Mouse (Mus musculus): ENCODE data around the gene Nhlrc2.

Gene Nhlrc2

DNA sequence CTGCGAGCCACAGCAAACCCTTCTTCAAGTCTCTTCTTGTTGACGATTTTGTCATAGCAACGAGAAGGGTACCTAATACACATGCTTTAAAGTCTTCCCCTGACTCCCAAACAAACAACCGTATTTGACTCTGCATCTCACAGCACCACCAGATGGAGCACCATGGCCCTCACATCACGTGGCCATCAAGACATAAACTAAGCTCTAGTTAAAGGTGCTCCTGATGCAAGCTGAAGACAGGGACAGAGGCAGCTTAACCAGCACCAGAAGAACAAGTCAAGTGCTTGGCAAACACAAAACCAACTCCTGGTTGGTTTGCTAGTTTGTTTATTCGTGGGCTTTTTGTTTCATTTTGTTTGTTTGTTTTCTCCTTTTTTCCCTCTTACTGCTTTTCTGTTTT lies 17.3 kb downstream of the Nhlrc2 start:
- DNase-seq (ENCODE audit: low read depth) = no peak

DNA sequence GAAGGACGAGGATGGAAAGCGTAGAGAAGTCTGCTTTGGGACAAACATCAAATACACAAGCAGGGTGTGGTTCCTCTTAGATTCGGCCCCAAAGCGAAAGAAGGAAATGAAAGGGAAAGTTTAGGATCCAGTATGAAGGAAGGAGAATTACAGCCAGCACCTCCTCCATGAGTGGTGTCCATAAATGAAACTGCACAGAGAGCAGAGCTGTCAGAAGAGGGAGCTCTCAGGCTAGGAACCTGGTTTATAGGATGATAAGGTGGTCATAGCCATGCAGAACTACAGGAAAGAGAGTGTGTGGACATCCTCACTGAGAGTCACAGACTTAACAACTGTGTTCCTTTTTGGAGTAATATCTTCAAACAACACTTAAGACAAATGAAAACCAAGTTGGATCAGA lies 18.0 kb downstream of the Nhlrc2 start:
- DNase-seq (ENCODE audit: low read depth) = no peak

DNA sequence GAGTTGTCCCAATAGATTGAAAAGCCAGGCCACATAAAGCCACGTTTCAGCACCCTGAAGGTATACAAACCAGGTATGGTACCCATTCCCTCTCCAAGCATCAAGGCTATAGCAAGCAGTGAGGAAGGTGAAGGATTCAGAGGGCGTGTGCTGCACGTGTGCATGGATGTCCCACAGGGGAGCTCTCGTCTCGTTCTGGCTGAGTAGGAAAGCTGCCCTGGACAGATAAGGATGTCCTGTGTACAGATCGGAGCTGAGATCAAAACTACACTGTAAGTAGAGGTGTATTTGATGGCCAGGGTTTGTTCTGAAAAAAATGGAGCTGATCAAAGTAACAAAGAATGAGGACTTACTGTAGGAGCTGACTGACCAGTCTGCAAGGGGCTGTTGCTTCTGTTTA lies 18.9 kb downstream of the Nhlrc2 start:
- DNase-seq (ENCODE audit: low read depth) = no peak

DNA sequence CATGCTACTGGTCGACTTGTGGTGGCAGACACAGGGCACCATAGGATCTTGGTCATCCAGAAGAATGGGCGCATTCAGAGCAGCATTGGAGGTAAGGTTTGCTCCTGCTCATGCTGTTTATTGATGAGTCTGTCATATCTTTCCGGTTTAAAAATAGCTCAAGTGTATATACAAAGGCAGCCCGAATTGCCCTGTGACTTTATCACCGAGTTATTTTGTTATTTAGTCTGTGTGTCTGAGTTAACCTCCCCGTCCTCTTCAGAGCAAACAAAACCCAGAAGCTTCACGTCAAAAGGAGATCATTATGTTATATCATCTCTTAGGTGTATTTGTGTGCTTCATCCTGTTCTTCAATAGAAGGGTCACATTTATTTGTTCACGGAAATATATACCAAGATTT lies 22.7 kb downstream of the Nhlrc2 start:
- DNase-seq (ENCODE audit: low read depth) = no peak

DNA sequence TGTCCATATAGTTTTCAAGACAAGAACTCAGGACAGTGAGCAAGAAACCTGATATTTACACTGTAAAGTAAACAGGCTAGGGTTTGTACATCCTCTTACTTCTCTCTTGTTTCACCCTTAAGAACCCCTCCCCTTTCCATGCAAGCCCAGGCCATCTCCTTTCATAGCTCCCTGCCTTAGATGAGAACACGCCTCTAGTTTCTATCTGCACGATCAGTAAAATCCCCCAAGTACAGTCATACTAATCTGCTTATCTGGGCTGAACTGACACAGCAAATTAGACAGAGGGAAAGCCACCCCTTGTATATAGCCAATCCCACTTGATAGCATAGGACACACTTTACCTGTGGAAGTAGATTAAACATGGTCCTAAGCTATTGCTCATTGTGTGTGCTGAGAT lies 23.2 kb downstream of the Nhlrc2 start:
- DNase-seq (ENCODE audit: low read depth) = no peak

DNA sequence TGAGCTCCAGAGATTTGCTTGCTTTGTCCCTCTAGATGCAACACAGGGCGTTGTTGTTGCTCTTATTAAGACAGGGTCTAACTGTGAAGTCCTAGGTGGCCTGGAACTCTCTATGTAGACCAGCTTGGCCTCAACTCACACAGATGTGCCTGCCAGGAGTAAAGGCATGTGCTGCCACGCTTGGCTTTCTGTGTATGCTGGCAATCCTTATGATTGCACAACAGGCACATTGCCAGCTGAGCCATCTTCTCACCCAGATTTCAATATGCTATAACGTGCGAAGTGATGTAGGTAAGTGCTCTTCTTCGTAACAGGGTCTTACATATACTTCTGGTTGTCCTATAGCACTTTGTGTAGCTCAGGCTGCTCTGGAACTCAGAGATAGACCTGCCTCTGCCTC lies 23.9 kb downstream of the Nhlrc2 start:
- DNase-seq (ENCODE audit: low read depth) = no peak

DNA sequence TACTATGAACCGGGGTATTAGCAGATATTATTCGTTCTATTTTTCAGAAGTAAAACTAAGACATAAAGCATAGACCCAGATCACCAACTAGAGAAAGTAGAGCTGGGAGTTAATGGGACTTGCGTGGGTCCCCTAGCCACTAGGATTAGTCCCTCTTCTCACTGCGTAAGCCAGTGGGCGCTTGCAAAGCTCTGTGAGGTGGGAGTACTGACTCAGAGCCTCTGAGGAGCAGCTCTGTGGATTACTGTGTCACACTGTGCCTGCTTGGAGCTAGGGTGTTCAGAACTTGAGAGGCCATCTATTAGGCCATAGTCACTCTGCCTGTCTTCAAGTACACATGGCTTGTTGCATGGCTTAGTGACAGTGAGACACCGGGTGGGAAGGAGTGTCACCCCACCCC lies 25.1 kb downstream of the Nhlrc2 start:
- DNase-seq (ENCODE audit: low read depth) = no peak

DNA sequence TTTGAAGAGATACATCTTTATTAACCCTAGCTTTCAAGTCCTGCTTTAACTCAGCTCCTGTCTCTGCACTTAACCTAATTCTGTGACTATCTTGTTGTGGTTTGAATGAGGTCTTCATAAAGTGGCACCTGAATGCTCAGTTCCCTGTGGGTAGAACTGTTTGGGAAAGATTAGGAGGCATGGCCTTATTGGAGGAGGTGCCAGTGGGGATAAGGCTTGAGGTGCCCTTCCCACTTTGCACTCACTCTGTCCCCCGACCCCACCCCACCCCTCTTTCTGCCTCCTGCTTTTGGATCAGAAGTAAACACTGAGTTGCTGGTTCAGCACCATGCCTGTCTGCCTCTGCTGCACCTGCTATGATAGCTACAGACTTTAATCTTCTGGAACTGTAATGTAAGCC lies 29.7 kb downstream of the Nhlrc2 start:
- no peak for DNase-seq (ENCODE audit: low read depth)

DNA sequence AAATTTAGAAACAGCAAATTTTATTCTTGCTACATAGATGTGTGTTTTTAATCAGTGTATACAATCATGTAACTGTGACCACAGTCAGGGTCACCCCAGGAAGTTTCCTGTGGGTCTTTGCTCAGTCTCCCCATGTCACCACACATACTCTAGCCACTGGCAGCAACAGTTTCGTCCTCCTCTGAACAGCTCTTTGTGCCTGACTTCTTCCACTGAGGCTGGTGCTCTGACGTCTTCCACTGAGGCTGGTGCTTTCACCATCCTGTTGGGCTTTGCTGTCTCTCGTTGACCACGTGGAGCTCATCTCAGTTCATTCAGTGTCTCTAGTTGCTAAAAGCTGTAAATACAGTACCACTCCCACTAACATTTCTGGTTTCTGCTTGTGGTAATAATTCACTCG lies 33.9 kb downstream of the Nhlrc2 start:
- no peak for DNase-seq (ENCODE audit: low read depth)

DNA sequence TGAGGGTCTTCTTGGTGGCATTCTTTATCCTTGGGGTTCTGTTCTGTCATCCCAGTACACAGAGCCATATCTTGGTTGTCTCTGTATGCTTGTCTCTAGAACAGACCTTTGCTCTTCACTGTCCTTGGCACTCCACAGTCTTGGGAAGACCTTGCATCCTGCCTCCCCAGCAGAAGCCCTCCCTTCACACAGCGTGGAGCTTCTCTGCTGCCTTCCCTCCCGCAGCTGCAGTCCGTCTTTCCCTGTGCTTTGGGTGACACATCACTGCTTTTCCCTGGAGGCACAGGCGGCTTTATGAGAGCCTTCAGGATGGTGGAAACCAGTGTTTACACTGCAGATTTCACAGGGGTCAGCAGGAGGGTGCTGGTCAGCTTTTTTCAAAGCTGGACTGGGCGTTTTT lies 35.7 kb downstream of the Nhlrc2 start:
- no peak for DNase-seq (ENCODE audit: low read depth)

DNA sequence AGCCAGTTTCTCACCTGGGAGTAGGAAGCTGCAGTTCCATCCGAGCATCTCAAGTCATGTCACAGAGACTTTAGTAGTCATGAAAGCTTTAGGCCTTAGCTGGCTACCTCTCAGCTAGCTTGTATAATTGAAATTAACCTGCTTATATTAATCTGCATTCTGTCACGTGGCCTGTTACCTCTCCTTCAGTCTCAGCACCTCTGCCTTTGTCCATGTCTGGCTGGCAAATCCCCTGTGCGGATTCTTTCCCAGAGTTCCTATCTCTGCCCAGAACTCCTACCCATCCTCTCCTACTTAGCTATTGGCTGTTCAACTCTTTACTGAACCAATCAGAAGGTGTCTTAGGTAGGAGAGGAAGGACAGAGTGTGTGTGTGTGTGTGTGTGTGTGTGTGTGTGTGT lies 36.2 kb downstream of the Nhlrc2 start:
- no peak for DNase-seq (ENCODE audit: low read depth)

DNA sequence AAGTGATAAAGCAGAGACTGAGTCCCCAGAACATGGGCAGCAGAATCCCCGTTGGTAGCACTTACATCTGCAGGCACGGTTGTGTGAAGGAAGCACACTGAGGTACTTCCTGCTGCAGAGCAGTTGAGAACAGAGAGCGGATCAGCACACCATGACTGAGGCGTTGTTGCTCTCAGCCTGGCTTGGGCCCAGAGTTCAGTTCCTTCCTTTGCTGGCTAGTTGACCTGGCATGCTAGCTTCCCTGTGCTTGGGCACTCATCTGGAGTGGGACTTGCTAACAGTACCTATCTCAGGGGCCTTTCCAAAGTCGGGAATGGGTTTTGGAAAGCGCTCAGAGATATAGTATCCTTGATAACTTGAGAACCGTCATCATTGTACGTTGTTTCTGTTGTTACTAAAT lies 38.3 kb downstream of the Nhlrc2 start:
- no peak for DNase-seq (ENCODE audit: low read depth)

DNA sequence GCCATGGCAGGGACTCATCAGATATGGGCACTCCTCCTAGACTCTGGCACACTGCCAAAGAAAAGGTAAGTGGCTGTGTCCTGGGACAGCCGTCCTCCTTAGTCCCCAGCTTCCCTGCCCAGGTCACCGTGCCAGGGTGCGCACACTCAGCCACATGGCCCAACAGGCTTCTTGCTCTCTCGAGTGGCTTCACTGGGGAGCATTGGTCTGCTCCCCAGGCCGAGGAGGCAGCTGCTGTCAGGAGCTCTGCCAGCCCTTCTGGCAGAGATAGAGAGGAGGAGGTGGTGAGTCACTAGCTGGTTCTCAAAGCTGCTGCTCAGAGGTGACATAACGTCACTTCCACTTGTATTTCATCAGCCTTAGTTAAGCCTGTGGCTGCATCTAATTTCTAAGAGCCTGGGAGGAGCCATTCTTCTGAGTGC lies 40.2 kb downstream of the Nhlrc2 start:
- no peak for DNase-seq (ENCODE audit: low read depth)

DNA sequence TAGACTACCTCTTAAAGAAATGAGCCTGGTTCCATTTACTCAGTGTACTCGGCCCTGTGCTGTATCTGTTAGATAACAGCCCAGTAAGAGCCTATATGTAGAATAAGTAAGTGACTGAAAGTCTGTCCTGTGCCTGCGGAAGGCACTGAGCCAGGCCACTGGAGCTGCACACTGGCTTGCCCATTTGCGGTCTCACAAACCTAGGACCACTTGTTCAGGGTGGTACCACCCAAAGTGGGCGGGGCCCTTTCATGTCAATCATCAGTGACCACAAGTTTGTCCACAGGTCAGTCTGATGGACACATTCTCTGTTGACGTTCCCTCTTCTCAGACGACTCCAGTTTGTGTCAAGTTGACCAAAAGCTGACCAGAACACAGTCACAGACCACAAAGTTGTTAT lies 40.9 kb downstream of the Nhlrc2 start:
- no peak for DNase-seq (ENCODE audit: low read depth)

DNA sequence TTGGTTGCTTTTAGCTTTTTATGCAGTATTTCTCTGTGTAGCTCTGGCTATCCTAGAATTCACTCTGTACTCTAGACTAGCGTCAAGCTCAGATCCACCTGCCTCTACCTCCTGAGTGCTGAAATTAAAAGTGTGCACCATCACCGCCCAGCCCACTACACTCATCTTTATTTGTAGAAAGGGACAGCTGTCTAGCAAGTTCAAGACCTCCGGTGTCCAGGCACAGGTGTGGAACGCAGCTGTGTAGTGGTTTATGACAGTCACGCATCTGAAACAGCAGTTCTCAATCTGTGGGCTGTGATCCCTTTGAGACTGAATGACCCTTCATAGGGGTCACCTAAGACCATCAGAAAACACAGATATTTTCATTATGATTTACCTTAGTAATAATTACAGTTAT lies 41.4 kb downstream of the Nhlrc2 start:
- no peak for DNase-seq (ENCODE audit: low read depth)

DNA sequence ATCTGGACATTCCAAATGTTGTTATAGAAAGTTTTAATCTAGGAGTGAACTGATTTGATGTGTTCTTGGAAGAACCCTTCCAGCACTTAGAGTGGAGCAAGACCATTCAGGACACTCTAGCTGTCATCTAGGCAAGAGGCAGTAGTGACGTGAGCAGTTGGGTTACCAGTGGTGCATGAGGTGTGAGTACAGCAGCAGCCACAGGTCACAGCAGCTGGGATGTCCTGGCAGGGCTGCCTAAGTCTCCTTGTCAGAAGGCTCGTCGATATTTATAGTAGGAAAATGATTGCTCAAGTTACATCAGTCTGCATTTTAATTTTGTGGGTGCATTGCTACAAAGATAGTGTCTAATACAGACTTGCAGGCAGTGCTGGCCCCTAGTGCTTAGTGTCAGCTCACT lies 42.2 kb downstream of the Nhlrc2 start:
- DNase-seq (ENCODE audit: low read depth) = no peak

DNA sequence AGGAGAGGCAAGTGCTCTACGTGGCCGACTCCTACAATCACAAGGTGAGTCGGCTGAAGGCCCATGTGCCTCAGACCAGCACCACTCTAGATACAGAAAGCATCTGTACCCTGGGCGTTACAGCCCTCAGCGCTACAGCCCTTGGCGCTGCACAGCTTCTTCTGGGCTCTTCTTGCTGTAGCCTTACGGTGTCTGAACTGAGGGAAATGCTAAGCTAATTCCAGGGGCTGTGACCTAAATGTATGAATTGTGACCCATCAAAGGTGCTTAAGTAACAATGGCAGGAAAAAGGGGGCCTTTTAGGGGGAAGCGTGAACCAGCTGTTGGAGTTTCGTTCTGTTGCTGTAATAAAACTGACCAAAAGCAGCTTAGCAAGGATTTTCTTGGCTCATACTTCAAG lies 44.4 kb downstream of the Nhlrc2 start:
- DNase-seq (ENCODE audit: low read depth) = no peak

DNA sequence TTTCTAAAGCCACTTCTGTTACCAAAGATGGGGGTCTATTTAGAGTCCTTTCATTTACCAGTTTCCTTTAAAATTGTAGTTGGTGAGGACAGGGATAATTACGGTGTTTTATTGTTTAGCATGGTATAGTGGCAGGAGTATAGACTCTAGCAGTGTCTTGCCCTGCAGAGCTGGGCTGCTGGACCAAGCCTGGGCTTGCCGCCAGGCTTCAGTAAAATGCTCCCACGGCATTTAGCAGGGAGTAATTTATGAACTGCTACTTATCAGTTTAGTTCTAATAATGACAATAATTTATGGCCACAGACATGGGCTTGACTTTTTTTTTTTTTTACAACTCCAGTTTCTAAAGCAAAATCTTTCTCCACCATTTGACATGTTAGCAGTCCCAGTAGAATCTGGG lies 51.9 kb downstream of the Nhlrc2 start:
- no peak for DNase-seq (ENCODE audit: low read depth)

DNA sequence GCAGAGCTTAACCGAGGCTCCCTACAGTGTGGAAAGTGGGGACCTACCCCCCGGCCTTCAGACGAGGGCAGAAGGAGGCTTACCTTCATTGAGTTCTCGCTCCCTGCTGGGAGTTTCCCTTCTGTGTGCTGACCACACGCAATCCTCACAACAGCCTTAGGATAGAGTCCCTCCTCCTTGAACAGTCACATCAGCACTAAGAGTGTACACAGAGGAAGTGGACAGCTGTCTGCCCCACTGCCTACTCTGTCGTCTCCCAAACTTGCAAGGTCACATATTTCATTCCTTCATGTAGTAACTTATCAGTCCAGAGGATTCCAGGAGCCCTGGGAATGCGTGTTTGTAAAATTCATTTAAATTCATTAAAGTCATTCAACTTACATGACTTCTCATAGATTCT lies 52.7 kb downstream of the Nhlrc2 start:
- DNase-seq (ENCODE audit: low read depth) = no peak

DNA sequence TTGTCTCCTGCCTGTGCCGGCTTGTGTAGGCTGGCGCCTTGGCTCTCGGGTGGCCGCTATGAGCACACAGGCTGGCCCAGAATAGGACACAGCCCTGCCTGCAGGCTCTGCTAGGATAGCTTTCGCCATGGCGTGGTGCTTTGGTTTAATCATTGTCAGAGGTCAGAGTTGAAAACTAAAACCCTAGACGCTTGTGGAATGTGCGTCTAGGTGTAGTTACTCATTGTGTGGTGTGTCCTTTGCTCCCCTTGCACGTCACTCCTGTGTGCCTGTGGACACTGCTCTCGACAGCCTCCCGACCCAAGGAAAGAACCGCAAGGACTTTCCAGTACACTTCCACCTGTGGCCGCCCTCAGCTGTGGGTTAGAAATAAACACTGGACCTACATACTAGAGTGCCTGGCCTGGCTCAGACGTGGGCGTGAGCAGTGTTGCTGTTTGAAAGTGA lies 53.9 kb downstream of the Nhlrc2 start:
- DNase-seq (ENCODE audit: low read depth) = no peak

DNA sequence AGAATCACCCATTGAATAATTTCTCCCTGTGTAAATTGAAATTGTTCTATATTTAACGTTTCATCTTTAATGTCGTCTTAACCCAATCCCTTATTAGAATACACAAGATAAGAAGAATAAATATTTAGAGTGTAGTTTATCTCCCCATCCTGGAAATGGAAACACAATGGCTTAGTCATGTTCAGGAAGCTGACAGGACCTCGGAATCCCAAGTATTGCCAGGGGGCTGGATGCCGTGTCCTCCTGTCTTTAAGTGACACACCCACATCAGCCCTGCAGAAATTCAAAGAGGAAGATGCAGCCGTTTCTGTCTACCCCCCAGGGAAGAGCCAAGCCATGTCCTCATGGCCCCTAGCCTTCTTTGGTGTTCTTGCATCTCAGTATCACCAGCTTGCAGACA lies 60.9 kb downstream of the Nhlrc2 start:
- DNase-seq (ENCODE audit: low read depth) = no peak

DNA sequence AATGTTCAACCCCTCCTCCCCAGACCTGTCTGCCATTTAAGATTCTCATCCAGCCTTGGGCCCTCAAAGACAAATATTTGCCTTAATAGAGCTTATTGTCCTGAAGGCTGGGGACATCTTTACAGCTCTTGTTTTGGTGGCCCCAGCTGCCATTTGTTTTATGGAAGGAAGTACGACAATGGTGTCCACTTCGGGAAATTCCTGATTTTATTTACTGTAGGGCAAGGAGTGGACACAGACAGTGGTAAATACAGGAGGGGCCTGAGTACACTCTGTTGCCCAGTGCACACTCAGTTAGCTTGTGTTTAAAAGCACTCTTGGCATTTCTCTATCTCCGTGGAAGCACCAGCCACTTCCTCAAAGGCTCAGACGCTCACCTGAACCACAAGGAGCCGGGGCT lies 66.1 kb downstream of the Nhlrc2 start:
- DNase-seq (ENCODE audit: low read depth) = no peak

DNA sequence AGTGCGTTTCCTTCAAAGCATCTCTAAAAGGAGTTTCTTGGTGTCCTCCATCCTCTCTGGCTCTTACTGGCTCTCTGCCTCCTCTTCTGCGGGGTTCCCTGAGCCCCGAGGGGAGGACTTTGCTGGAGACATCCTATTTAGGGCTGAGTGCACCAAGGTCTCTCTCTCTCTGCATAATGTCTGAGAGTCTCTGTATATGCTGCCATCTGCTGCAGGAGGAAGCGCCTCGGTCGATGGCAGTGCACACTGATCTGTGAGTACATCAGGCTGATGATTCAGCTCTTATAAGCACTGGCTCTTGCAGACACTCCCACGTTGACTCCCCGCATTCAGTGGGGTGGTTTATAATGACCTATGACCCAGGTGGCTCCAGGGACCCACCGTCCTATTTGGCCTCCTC lies 70.8 kb downstream of the Nhlrc2 start:
- no peak for DNase-seq (ENCODE audit: low read depth)

DNA sequence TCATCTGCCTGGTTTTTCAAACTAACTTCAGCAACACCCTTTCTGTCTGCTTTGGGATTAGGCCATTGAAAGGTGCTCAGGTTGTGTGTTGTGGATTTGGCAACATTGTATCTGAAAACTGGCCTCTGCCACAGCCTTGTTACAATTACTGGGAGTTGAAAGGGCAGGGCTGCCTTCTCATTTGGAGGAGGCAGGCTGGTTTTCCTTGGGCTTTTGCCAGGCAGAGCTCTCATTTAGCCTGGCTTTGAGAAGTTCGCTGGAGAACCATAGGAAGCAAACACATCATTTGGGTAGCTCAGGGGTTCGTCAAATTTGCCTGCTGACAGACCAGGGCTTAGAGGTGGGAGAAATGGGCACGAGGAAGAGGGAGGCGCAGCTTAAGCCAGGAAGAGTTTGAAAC lies 71.5 kb downstream of the Nhlrc2 start:
- DNase-seq (ENCODE audit: low read depth) = no peak

DNA sequence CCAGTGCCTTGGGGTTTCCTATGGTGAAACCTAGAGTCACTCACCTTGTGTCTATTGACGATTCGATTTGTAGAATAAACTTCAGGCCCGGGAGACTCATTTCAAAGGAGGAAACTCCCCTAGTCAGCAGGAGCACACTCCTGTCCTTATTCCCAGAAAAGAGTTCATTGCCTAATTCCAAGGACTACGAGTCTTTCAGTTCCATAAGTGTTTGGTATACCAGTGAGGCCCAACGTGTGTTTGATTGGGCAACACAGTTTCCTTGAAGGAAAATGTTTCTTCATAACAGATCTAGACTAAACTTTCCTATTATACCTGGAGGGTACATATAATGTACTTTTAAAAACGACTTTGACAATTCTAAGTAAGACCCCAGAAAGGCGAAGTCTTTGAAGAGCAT lies 73.8 kb downstream of the Nhlrc2 start:
- no peak for DNase-seq (ENCODE audit: low read depth)

Data from c-Kit-positive CD71-positive TER-119-negative erythroid progenitor cells, embryonic 14.5 days (primary cell).